Mouse (Mus musculus) mouse trophoblast stem cell (cell line): ENCODE results near the gene Sbno2.

Experiments
- in situ Hi-C, 2 experiments: fragments of 300-500 bp; cut with MseI, MboI; formaldehyde crosslinking; loops; 2 replicates in 1 of 2; 3 replicates in 1 of 2; pipeline ENCODE4 v1.15.1; 2025

Sbno2 gene

DNA sequence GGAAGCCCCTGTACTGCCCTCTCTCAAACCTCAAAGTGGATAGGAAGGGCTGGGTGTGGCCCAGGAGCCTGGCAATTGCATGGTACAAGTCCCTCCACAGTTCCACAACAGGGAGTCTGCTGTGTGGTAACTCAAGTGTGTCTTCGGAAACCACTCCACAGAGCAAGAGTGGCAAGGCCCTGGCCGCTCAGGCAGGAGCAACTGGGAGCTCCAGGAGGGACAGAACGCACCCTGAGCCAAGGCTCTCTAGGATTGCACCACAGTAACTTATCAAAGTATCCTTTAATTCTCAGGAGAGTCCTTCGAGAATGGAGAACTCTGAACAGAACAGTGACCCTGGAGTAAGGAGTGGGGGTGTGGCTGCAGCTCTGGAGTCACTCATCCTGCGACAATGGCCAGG is 69.7 kb downstream of the Sbno2 start:
- in situ Hi-C loops: no loop called here

DNA sequence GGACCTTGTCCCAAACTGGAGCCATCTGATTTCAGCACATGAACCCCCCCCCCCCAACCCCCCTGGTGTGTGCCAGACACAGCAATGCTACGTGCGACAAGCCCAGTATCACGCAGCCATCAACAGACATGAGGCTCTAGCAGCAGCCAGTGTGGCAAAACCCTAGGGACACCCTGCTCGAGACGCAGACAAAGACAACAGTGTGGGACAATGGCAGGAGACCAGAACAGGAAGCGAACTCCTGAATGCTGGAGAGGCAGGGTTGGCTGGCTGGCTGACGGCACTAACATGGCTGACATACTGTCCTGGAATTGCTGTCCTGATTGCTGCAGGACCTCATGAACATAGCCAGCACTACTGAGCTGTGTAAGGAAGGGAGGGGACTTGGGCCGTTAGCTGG is 70.2 kb downstream of the Sbno2 start:
- in situ Hi-C loops: no loop called here

- in situ Hi-C loops: no loop called here
Measured at GRCm38 (mm10) chr10:80033511-80034391, 71.6 kb downstream of the Sbno2 start.

DNA sequence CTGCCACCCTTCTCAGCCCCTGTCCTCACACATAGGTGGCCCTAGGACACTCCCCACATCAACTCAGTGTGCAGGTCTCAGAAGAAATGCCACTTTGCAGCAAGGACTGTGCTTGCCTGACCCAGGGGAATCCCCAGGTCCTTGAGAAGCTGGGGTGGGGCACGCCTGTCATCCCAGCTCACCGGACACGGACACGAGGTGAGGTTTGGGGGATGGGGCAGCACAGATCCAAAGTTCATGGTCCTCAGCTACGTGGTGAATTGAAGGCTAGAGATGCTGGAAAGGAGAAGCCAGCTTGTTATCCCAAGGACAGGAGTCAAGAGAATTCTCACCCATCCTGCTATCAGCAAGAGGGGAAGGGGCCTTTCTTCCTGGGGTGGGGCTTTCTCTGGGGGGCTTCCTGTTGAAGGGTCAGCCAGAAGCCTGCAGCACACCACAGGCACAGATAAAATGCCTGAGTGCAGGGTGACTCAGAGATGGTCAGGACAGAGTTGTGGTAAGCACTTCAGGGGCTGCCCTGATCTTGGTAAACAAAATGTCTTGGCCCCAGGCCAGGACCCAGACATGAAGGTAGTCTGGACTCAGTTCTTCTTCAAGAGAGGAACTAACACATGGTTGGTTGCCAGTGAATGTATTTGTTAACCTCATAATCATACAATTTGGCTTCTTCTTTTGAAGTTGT is 72.4 kb downstream of the Sbno2 start:
- in situ Hi-C loops: no loop called here

DNA sequence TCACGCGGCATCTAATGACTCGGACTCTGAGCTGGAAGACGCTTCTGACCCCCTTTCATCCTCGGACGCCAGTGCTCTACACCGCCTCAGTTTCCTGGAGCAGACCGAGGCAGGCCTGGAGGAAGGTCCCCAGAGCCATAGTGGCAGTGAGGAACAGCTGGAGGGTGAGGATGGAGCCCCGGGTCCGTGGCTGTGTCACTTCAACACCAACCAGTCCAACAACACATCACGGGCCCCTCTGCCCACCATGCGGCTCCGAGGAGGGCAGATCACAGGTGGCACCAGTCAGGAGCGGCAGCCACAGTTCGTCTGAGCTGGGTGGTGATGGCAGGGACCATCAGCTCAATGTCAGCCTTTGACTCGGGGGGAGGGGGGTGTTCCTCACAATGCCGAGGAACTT is 74.6 kb downstream of the Sbno2 start:
- in situ Hi-C loops: no loop called here

DNA sequence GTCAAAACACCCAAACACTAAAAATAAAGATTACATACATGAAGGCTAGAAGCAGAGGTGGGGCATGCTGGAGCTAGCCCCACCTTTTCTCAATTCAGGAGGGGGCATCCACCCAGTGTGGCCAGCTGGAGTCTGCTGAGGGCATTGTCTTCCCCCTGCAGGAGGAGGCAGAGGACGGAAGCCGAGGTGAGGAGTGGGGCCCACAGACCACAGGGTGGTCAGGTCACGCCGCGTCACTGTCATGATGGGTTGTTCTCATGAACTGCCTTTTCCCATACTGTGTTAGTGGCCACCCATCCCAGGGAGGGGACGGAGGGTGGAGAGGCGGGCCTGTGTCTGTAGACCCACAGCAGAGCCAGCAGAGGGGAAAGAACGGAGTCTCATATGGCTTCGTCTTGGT is 75.2 kb downstream of the Sbno2 start:
- in situ Hi-C loops: no loop called here

DNA sequence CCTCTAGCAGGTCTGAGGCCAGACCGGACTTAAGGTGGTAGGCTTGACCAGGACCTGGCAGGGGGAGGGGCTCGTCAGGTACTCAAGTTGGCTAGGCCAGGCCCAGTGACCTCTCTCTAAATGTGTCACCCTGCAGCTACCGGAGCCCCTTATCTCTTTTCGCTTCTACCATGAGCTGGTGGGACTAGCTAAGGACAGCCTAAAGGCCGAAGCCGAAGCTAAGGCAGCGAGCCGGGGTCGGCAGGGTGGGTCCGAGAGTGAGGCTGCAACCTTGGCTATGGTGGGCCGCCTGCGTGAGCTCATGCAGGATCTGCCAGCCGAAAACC is 76.9 kb downstream of the Sbno2 start:
- in situ Hi-C loops: no loop called here

GRCm38 (mm10) chr10:80027681-80028520 is 77.5 kb downstream of the Sbno2 start:
- in situ Hi-C loops: no loop called here

DNA sequence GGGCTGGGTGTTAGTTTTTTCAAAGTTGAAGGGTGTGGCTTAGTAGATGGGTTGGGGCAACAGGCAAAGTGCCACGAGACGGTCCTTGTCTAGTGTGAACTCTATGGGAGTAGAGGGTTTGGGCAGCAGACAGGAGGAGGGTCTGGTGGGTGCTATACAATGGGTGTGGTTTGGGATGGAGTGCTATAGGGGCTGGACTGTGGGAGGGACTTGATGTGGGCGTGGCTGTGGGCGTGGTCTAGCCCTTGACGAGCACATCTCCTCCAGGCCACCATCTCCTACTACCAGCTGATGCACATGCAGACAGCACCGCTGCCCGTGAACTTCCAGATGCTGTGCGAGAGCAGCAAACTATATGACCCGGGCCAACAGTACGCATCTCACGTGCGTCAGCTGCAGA is 79.5 kb downstream of the Sbno2 start:
- in situ Hi-C loops: no loop called here

GRCm38 (mm10) chr10:80025463-80025862 is 79.9 kb downstream of the Sbno2 start:
- in situ Hi-C loops: no loop called here

- in situ Hi-C loops: no loop called here
Measured at GRCm38 (mm10) chr10:80025044-80025347, 80.4 kb downstream of the Sbno2 start.

- in situ Hi-C loops: no loop called here
Measured at GRCm38 (mm10) chr10:80024229-80025043, 80.9 kb downstream of the Sbno2 start.

- in situ Hi-C loops: no loop called here
Measured at GRCm38 (mm10) chr10:80023758-80024157, 81.6 kb downstream of the Sbno2 start.

DNA sequence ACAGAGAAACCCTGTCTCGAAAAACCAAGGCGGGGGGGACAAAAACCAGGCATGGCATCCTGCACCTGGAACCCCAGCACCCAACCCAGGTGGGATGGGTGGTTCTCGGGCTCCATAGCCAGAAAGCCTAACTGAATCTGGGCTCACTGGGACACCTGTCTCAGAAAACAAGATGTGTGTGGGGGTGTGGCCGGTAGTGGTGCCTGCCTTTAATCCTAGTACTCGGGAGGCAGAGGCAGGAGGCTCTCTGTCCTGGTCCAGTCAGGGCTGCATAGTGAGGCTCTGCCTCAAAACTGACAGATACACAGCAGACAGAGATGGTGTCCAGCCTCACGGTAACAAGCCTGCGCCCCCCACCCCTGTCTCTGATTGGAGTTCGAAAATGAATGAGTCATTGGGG is 82.6 kb downstream of the Sbno2 start:
- in situ Hi-C loops: no loop called here

DNA sequence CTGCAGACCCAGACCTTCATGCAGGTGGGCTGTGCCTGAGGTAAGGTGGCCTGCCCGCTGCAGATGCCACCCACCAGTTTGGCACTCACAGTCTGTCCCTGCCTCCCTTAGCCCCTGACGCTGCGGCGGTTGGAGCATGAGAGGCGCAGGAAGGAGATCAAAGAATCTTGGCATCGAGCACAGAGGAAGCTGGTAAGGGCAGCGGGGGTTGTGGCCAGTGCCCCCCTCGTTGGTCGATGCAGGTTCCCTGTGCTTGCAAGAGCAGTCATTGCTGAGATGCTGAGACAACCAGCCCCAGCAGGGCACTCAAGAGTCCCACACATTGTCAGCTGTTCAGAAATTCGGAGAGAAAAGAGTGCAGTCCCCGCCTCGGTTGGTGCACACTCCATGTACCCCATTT is 83.2 kb downstream of the Sbno2 start:
- in situ Hi-C loops: no loop called here

- in situ Hi-C loops: no loop called here
Measured at GRCm38 (mm10) chr10:80021320-80021641, 84.1 kb downstream of the Sbno2 start.

DNA sequence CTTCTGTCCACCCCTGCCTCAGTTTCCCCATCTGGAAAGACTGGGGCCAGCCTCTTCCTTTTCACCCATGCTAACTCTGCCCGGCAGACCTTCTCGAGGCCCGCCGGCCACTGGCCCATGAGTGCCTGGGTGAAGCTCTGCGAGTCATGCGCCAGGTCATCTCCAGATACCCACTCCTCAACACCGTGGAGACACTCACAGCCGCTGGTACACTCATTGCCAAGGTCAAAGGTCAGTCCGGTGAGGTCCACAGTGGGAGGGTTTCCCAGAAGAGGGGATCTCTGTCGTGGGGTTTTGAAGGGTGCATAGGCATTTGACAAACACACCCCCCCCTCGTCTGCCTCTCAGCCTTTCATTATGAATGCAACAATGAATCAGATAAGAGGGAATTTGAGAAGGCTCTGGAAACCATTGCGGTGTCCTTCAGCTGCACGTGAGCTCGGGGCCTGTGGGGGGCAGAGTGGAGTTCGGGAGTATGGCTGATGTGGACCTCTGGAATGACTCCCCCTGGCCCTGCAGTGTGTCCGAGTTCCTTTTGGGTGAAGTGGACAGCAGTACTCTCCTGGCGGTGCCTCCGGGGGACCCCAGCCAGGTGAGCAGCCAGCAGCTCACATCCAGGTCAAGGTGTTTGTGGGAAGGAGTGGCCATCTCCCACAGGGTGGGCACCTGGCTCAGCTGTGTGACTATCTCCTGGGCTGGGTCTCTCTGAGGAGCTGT is 84.6 kb downstream of the Sbno2 start:
- in situ Hi-C loops: no loop called here

- in situ Hi-C loops: no loop called here
Measured at GRCm38 (mm10) chr10:80020191-80020590, 85.2 kb downstream of the Sbno2 start.

DNA sequence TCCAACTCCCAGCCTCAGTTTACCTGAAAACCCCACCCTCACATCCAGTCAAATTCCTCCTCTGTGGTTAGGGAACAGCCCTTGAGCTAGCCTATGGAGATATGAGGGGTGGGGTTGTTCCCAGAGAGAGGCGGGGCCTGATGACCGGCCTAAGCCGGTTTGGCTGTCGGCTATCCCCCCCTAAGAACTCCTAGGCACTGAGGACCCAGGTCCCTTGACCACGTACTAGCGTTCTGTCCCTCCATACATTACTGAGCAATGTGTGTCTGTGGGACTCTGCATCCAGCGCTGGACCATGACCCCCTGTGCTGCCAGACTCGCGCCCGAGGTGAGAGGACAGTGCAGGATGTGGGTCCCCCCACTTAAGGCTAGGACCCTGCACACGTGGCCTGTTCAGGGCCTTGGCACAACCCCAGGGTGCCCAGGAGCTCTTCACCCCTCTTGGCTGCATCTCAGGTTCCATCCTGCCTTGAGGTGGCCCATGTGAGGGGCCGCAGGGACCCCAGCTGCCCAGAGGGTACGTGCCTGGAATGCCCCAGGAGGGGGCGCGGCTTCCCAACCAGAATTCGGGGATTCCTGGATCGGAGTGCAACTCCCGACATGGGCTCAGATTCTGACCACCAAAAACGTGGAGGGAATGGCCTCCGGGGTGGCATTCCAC is 85.8 kb downstream of the Sbno2 start:
- in situ Hi-C loops: no loop called here

- in situ Hi-C loops: no loop called here
Measured at GRCm38 (mm10) chr10:80018739-80019297, 86.6 kb downstream of the Sbno2 start.
